Mouse (Mus musculus): ENCODE results near the gene Uqcr10. TPM values are rescaled to one million over a fixed set of nuclear protein-coding genes. Genes with fewer than 3 reads are reported as not detected.
"Not testable (repeated sequence)": the region's sequence is repeated elsewhere in the genome, so short reads cannot be mapped to it uniquely, and the experiment has no call there.

The Uqcr10 gene
- polyA plus RNA-seq, 2 experiments from 2014 or later: 400 to 440 TPM

DNA sequence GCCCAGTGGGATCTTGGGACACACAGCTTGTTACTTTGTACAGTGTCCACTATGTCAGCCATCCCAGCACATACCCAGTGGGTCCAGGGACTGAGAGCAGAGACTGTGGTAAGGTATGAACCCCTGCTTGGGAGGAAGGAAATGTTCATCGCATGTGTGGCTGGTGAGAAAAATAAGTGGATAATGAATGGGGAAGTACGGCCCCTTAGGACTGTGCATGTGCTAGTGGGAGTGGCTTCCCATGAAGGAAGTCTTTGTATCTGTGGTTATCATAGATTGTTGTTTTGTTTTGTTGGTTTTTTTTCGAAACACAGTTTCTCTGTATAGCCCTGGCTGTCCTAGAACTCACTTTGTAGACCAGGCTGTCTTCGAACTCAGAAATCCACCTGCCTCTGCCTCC, 10.6 kb upstream of the Uqcr10 start:
- ATAC-seq: no peak

DNA sequence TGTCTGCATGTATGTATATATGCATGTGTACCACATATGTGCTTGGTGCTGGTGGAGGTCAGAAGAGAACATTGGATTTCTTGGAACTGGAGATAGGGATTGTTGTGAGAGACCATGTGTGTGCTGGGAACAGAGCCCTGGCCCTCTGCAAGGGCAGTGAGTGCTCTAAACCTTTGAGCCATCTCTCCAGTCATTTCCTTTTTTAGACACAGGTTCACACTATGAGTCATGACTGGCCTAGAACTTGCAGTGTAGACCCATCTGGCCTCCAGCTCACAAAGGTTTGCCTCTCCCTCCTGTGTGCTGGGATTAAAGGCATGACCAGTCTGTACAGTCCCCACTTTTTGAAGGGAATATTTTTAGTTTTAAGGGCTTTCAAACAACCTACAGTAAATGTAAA, 8.7 kb upstream of the Uqcr10 start:
- ATAC-seq: no peak

DNA sequence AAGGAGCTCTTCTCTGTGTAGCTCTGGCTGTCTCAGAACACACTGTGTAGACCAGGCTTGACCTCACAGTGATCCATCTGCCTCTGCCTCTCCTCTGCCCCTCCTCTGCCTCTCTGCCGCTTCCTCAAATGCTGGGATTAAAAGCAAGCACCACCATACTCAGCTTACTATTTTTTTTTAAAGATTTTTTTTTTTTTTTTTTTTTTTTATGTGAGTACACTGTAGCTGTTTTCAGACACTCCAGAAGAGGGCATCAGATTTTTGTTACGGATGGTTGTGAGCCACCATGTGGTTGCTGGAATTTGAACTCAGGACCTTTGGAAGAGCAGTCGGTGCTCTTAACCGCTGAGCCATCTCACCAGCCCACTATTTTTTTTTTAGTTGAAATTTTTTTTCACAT, 6.0 kb upstream of the Uqcr10 start:
- not testable (repeated sequence) for ATAC-seq

DNA sequence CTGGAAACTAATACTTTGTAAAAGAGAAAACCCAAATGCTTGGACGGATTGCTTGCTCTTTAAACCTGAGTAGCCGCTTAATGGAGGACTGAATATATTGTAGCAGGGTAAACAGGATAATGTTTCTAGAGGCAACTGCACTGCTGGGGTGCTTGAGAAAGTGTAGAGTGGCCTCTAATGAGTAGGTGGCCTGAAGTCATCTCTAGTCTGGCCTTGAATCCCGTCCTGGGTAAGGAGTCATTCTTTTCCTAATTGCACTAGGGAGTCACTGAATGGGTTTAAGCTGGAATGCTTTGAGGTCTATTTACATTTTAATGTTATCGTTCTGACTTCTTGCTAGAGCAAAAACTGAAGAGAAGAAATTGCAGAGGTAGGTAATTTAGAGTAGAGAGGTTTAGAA, 1.0 kb upstream of the Uqcr10 start:
- ATAC-seq: no peak

DNA sequence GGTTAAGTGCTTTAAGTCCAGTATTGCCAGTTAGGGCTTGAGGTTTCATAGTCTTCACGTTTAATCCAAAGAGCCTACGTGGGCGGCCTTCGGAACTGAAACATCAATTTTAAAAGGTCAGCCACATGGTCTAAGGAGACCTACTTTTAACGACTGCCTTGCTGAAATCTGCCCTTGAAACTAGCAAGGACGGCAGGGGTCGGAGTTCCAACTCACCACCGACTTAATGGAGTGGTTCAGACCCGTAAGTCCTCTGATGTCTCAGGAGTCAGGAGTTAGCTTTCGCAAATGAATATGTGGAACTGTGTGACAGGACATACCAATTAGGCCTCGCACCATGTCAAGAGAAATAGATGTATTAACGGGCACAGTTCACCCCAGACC, 462 bp downstream of the Uqcr10 start:
- ATAC-seq: peak; percentile 2

DNA sequence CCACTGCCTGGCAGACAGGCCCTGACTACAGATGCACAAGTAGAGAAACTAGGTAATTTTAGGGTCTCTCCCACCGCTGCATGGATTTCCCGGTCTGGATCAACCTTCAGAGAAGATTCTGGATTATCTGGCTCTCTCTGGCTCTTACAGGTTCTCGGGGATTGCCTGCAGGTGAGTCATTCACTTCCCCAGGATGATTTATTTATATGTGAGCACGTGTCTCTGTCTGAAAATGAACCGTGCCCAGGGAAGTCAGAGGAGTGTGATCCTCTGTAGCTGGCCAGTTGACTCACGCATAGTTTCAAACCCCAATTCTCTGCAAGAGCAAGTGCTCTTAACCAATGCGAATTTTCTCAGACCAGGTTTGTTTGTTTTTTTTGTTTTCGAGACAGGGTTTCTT, 3.4 kb downstream of the Uqcr10 start:
- ATAC-seq: no peak

DNA sequence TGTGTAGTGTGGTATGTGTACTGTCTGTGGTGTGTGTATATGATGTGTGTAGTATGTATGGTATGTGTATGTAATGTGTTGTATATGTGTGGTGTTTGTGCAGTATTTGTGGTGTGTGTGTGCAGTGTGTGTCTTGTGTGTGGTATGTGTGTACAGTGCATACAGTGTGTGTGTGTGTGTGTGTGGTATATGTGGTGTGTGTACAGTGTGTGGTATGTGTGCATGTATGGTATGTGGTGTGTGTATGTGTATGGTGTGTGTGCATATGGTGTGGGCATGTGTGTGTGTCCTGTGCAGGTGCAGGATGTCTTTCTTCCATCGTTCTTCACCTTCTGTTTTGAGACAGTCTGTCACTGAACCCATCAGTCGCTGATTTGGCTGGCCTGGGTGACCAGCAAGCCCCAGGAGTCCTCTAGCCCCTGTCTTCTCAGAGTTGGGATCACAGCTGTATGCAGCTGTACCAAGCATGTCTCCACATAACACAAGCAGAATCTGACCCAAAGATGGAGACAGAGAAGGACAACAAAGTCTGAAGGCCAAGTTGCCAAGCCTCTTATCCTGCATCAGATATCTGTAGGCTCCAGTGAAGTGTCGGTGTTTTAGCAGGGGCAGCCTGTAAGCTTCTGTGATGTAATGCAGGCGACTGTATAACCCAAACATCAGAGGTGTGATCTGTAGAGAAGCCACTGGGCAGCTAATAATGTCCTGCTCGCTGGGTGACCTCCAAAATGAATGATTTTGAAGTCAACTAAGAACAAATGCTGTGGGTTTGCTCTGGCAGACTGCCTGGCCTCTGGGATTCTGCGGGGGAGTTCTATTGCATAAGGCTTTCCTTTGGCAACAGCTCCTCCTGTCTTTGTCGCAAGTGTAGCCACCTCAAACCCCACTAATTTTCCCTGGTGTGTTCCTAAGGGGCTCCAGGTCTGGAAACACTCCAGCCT, 6.8 kb downstream of the Uqcr10 start:
- ATAC-seq: no peak

DNA sequence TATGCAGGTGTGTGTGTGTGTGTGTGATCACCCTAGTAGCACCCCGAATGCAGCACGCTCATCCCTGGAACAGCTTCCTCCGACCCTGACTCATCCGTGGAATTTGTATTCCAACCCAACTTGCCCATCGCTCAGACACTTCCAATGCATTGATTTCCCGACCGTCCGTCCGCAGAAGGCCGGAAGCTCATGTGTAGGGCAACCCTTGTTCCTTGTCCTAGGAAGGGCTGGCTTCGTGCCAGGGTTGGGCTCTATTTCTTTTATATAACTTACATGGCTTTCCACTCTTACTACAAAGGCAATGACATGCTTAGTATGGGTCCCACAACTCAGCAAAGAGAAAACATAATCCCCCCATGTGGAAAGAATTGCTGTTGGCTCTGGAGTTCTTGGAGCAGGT, 12.0 kb downstream of the Uqcr10 start:
- ATAC-seq: no peak

DNA sequence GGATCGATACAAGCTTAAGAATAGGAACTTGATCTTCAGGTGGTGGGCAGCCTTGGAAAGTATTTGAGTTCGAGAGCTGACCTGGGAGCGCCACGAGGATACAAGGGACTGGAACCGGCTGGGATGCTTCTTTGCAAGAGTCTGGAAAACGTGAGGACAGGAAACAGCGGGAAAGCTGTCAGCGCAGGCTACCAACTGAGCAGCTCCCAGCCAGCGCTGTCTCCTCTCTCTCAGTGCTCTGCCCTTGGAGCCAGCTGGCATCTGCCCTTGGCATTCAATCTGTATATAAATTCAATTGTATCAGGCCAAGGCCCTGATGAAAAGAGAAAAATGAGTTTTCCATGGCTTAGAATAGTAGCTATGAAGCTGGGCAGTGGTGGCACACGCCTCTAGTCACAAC, 12.9 kb downstream of the Uqcr10 start:
- no peak for ATAC-seq

DNA sequence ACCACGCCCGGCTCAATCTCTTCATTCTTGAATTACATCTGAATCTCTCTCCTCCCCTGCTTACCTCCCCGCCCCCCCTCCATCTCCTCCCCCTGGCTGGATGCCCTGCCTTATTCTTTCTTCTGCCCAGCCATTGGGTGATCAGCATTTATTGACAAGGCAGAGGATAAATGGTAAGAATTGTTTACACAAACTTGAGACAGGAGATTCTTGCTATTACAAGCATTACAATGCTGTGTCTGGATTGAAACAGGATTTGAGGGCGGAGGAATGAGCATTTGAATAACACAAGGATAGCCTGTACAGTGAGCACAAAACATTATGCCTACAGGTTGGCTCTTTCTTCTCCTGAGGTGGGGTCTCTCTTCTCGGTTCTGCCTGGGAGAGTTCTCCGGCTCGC, 13.8 kb downstream of the Uqcr10 start:
- no peak for ATAC-seq

DNA sequence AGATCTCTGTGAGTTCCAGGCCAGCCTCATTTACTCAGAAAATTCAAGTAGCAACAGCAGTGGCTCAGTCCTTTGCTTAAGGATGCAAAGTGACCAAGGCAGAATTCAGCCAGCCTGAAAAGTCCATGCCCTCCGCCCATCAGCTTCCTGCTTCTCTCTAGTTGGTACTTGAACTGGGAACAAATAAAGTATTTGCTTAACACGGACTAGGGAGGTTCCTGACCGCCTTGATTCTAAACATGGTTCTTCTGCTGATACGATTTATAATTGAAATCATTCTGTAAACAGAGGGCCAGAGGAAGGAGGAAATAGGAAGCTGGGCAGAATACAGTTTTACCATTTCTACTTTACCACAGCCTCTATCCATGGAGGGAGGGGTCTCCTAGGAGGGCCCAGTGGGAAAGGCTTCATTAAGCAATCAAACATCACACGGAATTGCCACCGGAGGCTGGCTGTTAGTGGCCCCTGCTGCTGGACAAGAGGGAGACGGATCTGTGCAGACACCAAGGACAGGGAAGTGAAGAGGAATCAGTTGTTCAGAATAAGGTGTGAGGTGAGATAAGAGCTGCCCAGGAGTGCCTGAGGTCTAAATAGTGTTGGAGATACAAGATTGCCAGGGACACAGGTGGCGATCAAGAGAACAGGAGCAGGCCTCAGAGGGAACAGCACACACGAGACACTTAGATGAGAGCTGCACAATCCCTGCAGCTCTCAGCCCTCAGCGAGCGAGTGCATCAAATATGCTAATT, 15.3 kb downstream of the Uqcr10 start:
- no peak for ATAC-seq

DNA sequence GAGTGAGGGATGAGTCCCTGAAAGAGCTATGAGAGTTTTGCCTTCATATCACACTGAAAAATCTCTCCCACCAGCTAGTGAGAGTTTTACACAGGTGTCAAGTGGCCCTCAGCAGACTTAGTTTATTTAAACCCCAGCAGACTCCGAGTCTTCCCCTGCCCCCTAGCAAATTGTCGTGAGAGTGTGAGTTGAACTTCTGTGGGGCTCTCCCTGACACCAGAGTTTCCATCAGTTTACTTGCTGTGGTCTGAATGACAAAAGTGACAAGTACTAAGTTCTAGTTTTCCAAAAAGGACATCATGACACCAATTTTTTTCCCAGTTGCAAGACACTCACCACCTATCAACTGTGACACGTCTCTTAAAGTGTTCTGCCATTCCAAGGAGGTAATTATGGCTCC, 16.3 kb downstream of the Uqcr10 start:
- peak; percentile 71 for ATAC-seq

DNA sequence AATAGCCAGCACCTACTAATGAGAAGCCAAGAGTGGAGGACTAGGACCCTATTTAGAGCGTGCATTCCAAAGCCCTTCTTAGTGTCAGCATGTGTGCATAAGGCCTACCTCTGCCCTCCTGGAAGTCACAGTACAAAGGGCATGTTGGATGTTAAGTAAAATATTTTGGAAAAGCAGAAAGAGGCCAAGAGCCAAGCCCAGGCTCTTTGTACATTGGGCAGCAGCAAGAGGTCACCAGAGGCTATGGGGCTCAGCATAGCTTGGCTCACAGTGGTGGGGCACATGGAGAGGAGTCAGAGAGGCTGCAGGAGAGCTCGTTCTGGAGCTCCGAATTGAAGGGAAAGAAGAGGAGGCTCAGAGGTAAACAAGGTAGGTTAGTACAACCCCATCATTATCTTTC, 17.1 kb downstream of the Uqcr10 start:
- ATAC-seq: no peak

DNA sequence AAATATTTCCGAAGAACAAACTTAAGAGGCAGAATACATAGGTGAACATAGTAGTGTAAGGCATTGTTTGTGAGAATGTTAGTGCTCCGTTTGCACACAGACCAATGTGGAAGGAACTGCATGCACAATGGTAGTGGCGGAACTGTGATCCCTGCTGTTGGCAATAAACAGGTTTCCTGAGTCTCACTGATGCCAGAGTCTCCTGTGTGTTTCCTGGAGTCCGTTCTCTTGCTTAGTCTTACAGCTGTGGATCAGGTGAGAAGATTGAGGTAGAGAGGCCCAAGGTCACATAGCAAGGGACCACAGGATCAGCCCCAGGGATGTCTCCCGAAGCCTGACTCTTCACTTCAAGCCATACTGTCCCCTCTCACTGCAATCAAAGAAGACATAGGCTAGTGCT, 18.6 kb downstream of the Uqcr10 start:
- ATAC-seq: no peak

DNA sequence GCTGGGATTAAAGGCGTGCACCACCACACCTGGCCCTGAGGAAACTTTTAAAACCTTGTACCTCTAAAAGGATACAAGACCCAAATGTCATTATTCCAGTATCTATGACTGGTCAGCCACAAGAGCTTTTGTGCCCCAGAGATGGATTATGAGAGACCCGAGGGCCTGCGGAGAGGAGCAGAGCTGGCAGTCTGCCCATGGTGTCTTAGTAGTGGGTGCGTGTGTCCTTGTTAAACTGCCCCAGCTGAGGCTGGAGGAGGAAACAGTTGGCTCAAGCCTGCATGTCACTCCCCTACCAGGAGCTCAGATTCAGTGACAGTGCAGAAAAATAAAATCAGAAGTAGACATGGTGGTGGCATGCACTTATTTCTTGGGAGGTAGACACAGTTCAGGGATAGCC, 19.1 kb downstream of the Uqcr10 start:
- no peak for ATAC-seq

DNA sequence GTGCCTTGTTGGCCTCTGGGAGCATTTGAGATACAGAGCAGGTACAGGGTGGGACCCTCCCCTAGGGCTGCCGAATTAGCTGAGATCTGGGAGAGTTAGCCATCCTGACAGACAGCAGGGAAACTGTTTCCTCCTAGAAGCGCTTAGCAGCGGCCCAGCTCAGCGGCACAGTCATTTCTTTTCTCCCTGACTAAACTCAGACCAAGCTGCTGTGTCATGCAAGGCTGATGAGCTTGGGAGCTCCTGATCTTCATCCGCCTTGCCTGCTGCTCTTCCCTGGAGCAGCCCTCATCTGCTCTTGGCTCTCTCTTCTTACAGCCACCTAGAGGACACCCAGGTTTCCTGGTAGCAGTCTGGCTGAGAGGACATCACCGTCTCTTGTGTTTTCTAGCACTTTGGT, 20.0 kb downstream of the Uqcr10 start:
- no peak for ATAC-seq

DNA sequence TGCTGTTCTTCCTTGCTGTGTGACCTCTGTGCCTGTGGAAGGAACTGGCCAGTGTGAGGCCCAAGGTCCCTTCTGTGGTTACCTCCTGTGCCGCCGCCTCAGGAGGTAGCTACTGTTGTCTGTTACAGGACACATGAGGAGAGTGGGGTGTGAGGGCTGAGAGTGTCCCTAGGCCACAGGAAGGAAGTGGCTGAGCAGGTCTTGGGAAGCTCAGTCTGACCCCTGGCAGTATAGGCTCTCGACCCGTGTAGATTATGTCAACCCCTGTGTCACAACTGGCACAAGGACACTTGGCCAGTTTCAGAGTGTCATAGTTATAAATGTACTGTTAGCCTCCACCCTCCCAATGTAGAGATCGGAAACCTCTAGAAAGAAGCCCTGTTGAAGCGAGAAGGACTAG, 20.6 kb downstream of the Uqcr10 start:
- ATAC-seq: no peak

DNA sequence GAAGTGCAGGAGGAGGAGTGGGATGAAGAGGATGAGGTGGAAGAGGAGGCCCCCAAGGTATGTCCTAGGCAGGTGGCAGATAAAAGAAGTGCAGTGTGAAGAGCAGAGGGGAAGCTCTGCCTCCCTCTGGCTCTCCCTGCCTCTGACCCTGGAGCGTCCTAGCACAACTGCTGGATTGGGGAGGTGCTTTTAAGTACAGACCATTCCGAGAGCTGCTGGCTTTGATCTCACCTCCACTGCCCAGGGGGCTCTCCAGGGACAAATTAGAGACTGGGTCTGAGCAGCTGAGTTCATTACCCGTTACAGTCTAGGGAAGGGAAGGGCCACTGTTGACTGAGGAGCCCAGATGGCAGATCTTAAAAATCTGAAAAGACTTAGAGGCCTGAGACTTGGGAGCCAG, 24.0 kb downstream of the Uqcr10 start:
- no peak for ATAC-seq

DNA sequence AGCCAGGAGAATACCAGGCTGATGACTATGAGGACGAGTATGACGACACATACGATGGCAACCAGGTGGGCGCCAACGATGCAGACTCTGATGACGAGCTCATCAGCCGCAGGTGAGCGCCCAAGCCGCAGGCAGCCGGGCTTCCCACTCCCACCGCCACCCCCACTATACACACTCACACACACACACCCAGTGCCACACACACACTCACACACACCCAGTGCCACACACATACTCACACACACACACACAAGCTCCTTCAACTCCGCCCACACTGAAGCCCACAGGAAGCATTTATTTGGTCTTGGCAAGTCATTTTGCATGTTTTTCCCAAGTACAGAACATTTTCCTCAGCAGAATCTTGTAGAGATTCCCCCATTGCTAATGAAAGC, 24.7 kb downstream of the Uqcr10 start:
- no peak for ATAC-seq

DNA sequence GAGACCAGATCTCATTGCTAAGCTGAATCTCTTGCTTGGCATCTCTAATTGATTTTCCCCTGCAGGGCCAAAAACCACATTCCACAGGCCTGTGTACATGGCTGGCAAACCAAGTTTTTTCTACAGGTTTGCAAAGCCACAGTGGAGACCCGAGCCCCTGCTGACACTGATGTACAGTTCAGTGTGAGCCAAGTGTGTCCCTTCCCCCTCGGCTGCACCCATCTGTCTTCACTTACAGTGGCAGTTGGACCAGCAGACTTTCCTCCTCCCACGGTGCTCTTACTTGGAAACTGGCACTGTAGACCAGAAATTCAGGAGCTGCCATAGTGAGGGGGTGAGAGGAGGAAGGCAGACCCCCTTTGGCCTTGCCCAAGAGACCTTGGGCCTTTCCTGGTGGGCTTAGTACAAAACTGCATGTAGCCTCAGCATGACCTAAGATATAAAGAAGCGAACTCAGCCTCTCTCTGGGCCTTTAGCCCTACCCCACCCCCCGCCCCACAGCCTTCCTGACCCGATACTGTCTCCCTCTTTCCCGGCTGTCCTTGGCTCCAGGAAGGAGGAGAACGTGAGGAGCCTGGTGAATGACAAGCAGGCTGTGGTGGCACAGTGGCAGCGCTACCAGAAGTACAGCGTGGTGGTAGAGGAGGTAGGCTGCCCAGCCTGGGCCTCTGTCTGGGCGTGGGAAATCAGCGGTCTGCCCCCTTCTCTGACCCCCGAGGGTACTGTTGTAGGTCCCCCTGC, 25.3 kb downstream of the Uqcr10 start:
- ATAC-seq: no peak

DNA sequence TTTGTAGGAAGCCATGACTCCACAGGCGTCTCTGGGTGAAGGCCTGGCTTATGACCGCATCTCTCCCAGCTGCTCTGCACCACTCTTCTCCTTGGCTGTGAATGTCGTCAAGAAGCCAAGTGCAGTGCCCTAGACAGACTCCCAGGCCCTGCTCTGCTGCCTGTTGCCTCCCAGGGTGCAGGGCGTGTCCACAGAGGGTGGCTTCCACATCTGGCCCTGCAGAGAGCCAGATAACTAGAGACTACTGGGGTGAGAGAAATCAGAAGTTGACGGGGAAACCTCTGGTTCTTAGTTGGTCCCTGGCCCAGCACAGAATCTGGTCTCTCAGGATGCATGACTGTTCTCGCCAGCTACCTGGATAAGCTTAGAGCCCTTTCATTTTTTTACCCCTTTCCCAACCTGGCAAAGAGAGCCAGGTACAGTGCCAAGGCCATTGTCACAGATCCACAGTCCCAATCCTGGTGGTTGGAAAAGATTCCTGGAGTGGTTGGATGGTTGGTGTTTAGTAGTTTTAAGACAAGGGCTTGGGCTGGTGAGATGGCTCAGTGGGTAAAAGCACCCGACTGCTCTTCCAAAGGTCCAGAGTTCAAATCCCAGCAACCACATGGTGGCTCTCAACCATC, 26.8 kb downstream of the Uqcr10 start:
- no peak for ATAC-seq

DNA sequence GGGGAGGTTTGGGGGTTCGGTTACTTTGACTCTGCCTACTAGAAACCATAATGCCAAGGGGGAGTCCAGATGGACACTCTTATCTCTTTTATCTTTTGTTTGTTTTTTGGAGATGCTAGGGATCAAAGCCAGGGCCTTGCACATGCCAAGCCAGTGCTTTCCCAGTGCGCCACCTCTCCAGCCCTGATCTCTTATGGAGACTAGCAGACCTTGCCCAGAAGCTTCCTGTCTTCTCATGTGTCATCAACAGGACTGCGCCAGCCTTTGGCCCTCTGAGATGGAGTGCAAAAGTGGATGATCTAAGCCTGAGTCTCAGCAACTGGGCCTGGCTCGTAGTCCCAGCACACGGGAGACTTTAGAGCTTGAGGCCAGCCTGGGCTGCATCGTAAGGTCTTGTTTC, 28.4 kb downstream of the Uqcr10 start:
- no peak for ATAC-seq

DNA sequence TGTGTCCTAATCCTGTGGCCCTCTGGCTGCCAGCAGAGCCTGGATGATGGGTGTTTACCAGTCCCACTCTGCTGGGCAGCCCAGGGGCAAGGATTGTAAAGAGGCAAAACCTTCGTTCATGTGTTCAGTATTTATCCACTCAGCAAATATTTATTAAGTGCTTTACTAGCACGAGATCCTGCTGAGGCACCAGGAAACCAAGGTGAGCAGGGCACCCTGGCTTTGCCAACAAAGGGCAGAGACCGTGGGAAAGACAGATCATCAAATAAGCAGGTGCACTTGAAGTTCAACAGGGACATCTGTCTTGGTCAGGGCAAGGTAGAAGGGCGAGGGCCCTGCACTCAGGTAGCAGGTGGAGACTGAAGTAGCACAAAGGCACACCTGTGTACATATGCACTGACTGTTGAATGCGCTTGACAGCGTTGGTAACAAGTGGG, 29.0 kb downstream of the Uqcr10 start:
- ATAC-seq: no peak

Measured in CD4-positive, CD25-positive, alpha-beta regulatory T cell, adult 4 months (primary cell).